14 mouse cellular contexts compared by ENCODE assay signal in genomic region chr11:114284820-114285666, GRCm38 (mm10).
DNase-seq lines count a peak whose midpoint lies in the region; ATAC-seq lines count a peak whose summit lies in the region.
"Had no signal": no experiment of that assay in that cellular context is flagged by ENCODE, and none has a peak within 500 bp of the region (broad histone marks: within the 10 kb centered on the region; RNA-seq: fewer than 3 reads in every experiment).

No protein-coding gene starts in this region.

- peak; percentile 67 for DNase-seq in right cerebral cortex, adult 18-20 months
- no peak for DNase-seq in right cerebral cortex, postnatal 4 days
- peak; percentile 58 for DNase-seq in layer of hippocampus, adult 11-12 months (ENCODE audit: low spot score)
- no peak for DNase-seq in heart, postnatal 4 days
- DNase-seq in gastrocnemius, postnatal 10 days: no peak
- DNase-seq in cerebellum, adult 9-10 months: no peak
- DNase-seq: adrenal gland, postnatal 25 days; cerebellum, adult 9-11 months; kidney, adult 18-20 months had no signal

- H3K4me2 ChIP-seq in midbrain, embryonic 13.5 days (replicated peaks): no peak overlapping the region
- no peak overlapping the region for H3K4me2 ChIP-seq in intestine, embryonic 16.5 days (ENCODE audit: low read depth, low read length)
- H3K4me2 ChIP-seq: embryonic facial prominence, embryonic 15.5 days; heart, embryonic 13.5 days; neural tube, embryonic 12.5 days had no signal

- H3K9ac ChIP-seq in midbrain, embryonic 13.5 days (replicated peaks): no peak overlapping the region
- H3K9ac ChIP-seq in intestine, embryonic 16.5 days (ENCODE audit: low read depth, low read length): no peak overlapping the region
- H3K9ac ChIP-seq: embryonic facial prominence, embryonic 15.5 days; heart, embryonic 13.5 days; neural tube, embryonic 12.5 days had no signal

- peak; percentile 49; the same call in 1 of the 2 replicates for ATAC-seq in midbrain, embryonic 13.5 days
- no peak for ATAC-seq in intestine, embryonic 16.5 days

- no peaks in the 10 kb centered on the region for H3K9me3 ChIP-seq in midbrain, embryonic 13.5 days
- H3K9me3 ChIP-seq in intestine, embryonic 16.5 days (ENCODE audit: control insufficient read depth, low read length): no peaks in the 10 kb centered on the region
- H3K9me3 ChIP-seq: embryonic facial prominence, embryonic 15.5 days; heart, embryonic 13.5 days; neural tube, embryonic 12.5 days had no signal

- H3K36me3 ChIP-seq in midbrain, embryonic 13.5 days: no peaks in the 10 kb centered on the region
- no peaks in the 10 kb centered on the region for H3K36me3 ChIP-seq in intestine, embryonic 16.5 days (ENCODE audit: control insufficient read depth, insufficient read depth, low read length)
- H3K36me3 ChIP-seq: embryonic facial prominence, embryonic 15.5 days; heart, embryonic 13.5 days; neural tube, embryonic 12.5 days had no signal

- no peak overlapping the region for H3K4me3 ChIP-seq in midbrain, embryonic 13.5 days (replicated peaks)
- no peak overlapping the region for H3K4me3 ChIP-seq in intestine, embryonic 16.5 days (ENCODE audit: low read length)
- H3K4me3 ChIP-seq: embryonic facial prominence, embryonic 15.5 days; heart, embryonic 13.5 days; neural tube, embryonic 12.5 days had no signal

- 76% methylated on average over 20 of the region's 20 CpGs for WGBS in midbrain, embryonic 13.5 days
- 80% methylated on average over 20 of the region's 20 CpGs for WGBS in intestine, embryonic 16.5 days

- peaks cover 19% of the 10 kb centered on the region for H3K4me1 ChIP-seq in midbrain, embryonic 13.5 days (replicated peaks)
- H3K4me1 ChIP-seq in intestine, embryonic 16.5 days (ENCODE audit: control insufficient read depth, insufficient read depth, low read length): no peaks in the 10 kb centered on the region
- H3K4me1 ChIP-seq: embryonic facial prominence, embryonic 15.5 days had no signal

- no peaks in the 10 kb centered on the region for H3K27me3 ChIP-seq in midbrain, embryonic 13.5 days
- no peaks in the 10 kb centered on the region for H3K27me3 ChIP-seq in intestine, embryonic 16.5 days (replicated peaks; ENCODE audit: control insufficient read depth, insufficient read depth, low read length)
- H3K27me3 ChIP-seq: embryonic facial prominence, embryonic 15.5 days; neural tube, embryonic 12.5 days had no signal

- 0 out of 2 replicates have a peak overlapping the region, but pooled peaks have one; percentile 25 for H3K27ac ChIP-seq in midbrain, embryonic 13.5 days
- no peak overlapping the region for H3K27ac ChIP-seq in intestine, embryonic 16.5 days (ENCODE audit: low read length)
- H3K27ac ChIP-seq: embryonic facial prominence, embryonic 15.5 days; heart, embryonic 13.5 days; neural tube, embryonic 12.5 days had no signal

Comparison
In these comparisons a context has a peak if more than half of its experiments do, and no peak if none do; other contexts are left out.
1. DNase-seq: peak in right cerebral cortex, adult 18-20 months (single experiment) and layer of hippocampus, adult 11-12 months (single experiment); none in right cerebral cortex, postnatal 4 days (single experiment), heart, postnatal 4 days (single experiment), gastrocnemius, postnatal 10 days (single experiment) and cerebellum, adult 9-10 months (single experiment).